Mouse (Mus musculus): Measurements from ENCODE around the gene Idh3a. TPM values are rescaled to one million over a fixed set of nuclear protein-coding genes. Genes with fewer than 3 reads are reported as not detected.

The Idh3a gene
- total and polyA plus RNA-seq, 3 experiments = 21.7 to 79.5 (median 71.5) TPM

DNA sequence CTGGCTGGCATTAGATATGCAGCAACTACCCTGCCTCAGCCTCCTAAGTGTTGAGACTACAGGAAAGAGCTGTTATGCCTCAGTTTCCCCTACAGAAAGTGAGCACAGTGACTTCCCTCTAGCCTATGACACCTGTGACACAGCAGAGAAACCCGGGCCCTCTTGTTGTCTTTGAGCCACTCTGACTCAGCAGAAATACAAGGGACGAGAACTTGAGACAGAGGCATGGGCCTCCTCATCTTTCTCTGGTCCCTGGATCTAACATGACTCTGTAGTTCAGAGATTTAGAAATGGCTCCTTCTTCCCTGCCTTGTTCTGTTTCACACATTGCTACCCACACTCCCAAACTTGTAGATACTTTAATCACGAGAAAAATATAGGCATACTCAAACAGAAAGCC, 55.4 kb downstream of the Idh3a start:
- H3K27me3 ChIP-seq (ENCODE audit: insufficient read depth, low read length) = peaks cover 22% of the 10 kb centered on the region
- ATAC-seq (ENCODE audit: extremely low read depth, insufficient number of reproducible peaks, low FRiP score, poor library complexity, severe bottlenecking) = no peak
- no peak overlapping the region for H3K4me3 ChIP-seq (ENCODE audit: low read depth, low read length)
- H3K36me3 ChIP-seq (replicated peaks) = no peaks in the 10 kb centered on the region
- TF ChIP-seq GATA2 (IDR thresholded peaks at IDR 0.05; ENCODE audit: borderline replicate concordance, low read depth, low read length) = no peak
- no peak for TF ChIP-seq POLR2AphosphoS5 (IDR thresholded peaks at IDR 0.05; ENCODE audit: insufficient replicate concordance, low read depth, low read length)
- TF ChIP-seq TAL1 (conservative IDR thresholded peaks at IDR 0.05; ENCODE audit: low read depth, low read length) = no peak
- TF ChIP-seq GATA1 (IDR thresholded peaks at IDR 0.05; ENCODE audit: borderline replicate concordance, low read length) = no peak
- no peak for TF ChIP-seq CTCF (IDR thresholded peaks at IDR 0.05; ENCODE audit: low read depth, low read length)
- no peak for DNase-seq (ENCODE audit: low spot score)
- H3K9me3 ChIP-seq (replicated peaks) = no peaks in the 10 kb centered on the region
- peaks cover 2% of the 10 kb centered on the region; the same call in 1 of the 2 replicates for H3K4me1 ChIP-seq (ENCODE audit: insufficient read depth, low read depth, low read length)

DNA sequence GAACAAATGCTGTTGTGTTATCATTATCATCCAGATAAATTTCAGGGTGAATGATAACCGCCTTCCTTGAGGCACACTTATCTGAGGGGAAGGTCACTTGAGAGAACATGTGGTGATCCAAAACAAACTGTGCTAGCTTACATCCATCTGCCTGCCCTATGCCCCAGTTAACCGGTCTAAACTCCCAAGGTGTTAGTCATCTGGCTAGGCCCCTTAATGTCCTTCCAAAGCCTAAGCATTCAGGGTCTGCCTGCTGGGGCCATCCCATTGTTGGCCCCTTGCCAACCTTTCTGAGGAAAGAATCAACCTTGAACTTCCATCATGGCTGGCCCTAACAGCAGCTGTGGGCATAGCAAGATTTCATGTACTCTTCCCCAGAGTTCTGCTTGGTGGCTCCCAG, 56.0 kb downstream of the Idh3a start:
- no peak for TF ChIP-seq GATA1 (IDR thresholded peaks at IDR 0.05; ENCODE audit: borderline replicate concordance, low read length)
- TF ChIP-seq POLR2AphosphoS5 (IDR thresholded peaks at IDR 0.05; ENCODE audit: insufficient replicate concordance, low read depth, low read length) = no peak
- no peak for TF ChIP-seq GATA2 (IDR thresholded peaks at IDR 0.05; ENCODE audit: borderline replicate concordance, low read depth, low read length)
- TF ChIP-seq TAL1 (conservative IDR thresholded peaks at IDR 0.05; ENCODE audit: low read depth, low read length) = no peak
- TF ChIP-seq CTCF (IDR thresholded peaks at IDR 0.05; ENCODE audit: low read depth, low read length) = no peak
- Histone ChIP-seq H3K9me3 (replicated peaks) (no peaks in the 10 kb centered on the region), H3K36me3 (replicated peaks) (no peaks in the 10 kb centered on the region), H3K27me3 (ENCODE audit: insufficient read depth, low read length) (peaks cover 23% of the 10 kb centered on the region), H3K4me1 (ENCODE audit: insufficient read depth, low read depth, low read length) (peaks cover 2% of the 10 kb centered on the region; the same call in 1 of the 2 replicates), H3K4me3 (ENCODE audit: low read depth, low read length) (no peak overlapping the region)
- DNase-seq (ENCODE audit: low spot score) (no peak), ATAC-seq (ENCODE audit: extremely low read depth, insufficient number of reproducible peaks, low FRiP score, poor library complexity, severe bottlenecking) (no peak)

DNA sequence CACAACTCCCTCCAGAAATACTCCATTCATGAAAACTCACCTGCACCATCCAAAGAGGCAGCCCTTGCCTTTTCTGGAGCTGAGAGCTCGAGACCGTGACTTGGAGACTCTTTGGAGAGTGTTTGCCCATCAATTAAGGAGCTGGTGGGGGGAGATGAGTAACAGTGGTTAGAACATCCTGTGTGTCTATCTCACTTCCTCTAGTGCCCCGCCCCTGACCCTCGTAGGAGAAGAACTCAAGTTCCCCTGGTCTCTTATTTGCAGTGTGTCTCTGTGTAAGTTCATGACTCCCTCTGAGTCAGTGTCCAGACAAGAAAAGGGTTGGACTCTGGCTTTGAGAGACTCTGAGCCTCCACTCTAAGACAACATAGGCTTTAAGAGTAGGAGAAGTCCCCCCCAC, 56.4 kb downstream of the Idh3a start:
- Histone ChIP-seq H3K4me3 (ENCODE audit: low read depth, low read length) (no peak overlapping the region), H3K27me3 (ENCODE audit: insufficient read depth, low read length) (peaks cover 22% of the 10 kb centered on the region), H3K4me1 (ENCODE audit: insufficient read depth, low read depth, low read length) (peaks cover 2% of the 10 kb centered on the region; the same call in 1 of the 2 replicates), H3K36me3 (replicated peaks) (no peaks in the 10 kb centered on the region), H3K9me3 (replicated peaks) (no peaks in the 10 kb centered on the region)
- DNase-seq (ENCODE audit: low spot score) = no peak
- TF ChIP-seq CTCF (IDR thresholded peaks at IDR 0.05; ENCODE audit: low read depth, low read length) (no peak), POLR2AphosphoS5 (IDR thresholded peaks at IDR 0.05; ENCODE audit: insufficient replicate concordance, low read depth, low read length) (no peak), GATA1 (IDR thresholded peaks at IDR 0.05; ENCODE audit: borderline replicate concordance, low read length) (no peak), GATA2 (IDR thresholded peaks at IDR 0.05; ENCODE audit: borderline replicate concordance, low read depth, low read length) (no peak), TAL1 (conservative IDR thresholded peaks at IDR 0.05; ENCODE audit: low read depth, low read length) (no peak)
- no peak for ATAC-seq (ENCODE audit: extremely low read depth, insufficient number of reproducible peaks, low FRiP score, poor library complexity, severe bottlenecking)

DNA sequence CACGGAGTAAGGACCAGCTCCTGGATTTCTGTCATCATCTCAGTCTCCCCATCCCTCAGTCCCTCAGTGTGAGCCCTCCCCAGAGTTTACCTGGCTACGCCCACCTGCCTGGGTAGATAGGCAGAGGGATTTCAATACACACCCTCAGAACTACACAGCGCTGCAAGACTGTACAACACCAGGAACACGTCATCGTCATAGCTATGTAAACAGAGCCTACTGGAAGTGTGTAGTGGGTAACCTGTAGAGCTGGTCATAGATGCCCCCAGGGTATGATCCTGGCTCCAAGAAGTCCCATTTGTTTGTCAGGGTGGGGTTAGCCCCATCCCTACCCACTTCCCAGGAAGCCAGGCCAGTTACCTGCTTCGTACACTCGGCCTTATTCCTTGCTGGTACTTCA, 57.0 kb downstream of the Idh3a start:
- Histone ChIP-seq H3K9me3 (replicated peaks) (no peaks in the 10 kb centered on the region), H3K4me1 (ENCODE audit: insufficient read depth, low read depth, low read length) (peaks cover 2% of the 10 kb centered on the region; the same call in 1 of the 2 replicates), H3K36me3 (replicated peaks) (no peaks in the 10 kb centered on the region), H3K27me3 (ENCODE audit: insufficient read depth, low read length) (peaks cover 24% of the 10 kb centered on the region), H3K4me3 (ENCODE audit: low read depth, low read length) (no peak overlapping the region)
- no peak for TF ChIP-seq TAL1 (conservative IDR thresholded peaks at IDR 0.05; ENCODE audit: low read depth, low read length)
- no peak for TF ChIP-seq GATA1 (IDR thresholded peaks at IDR 0.05; ENCODE audit: borderline replicate concordance, low read length)
- TF ChIP-seq CTCF (IDR thresholded peaks at IDR 0.05; ENCODE audit: low read depth, low read length) = no peak
- no peak for TF ChIP-seq GATA2 (IDR thresholded peaks at IDR 0.05; ENCODE audit: borderline replicate concordance, low read depth, low read length)
- TF ChIP-seq POLR2AphosphoS5 (IDR thresholded peaks at IDR 0.05; ENCODE audit: insufficient replicate concordance, low read depth, low read length) = no peak
- ATAC-seq (ENCODE audit: extremely low read depth, insufficient number of reproducible peaks, low FRiP score, poor library complexity, severe bottlenecking) (no peak), DNase-seq (ENCODE audit: low spot score) (no peak)

DNA sequence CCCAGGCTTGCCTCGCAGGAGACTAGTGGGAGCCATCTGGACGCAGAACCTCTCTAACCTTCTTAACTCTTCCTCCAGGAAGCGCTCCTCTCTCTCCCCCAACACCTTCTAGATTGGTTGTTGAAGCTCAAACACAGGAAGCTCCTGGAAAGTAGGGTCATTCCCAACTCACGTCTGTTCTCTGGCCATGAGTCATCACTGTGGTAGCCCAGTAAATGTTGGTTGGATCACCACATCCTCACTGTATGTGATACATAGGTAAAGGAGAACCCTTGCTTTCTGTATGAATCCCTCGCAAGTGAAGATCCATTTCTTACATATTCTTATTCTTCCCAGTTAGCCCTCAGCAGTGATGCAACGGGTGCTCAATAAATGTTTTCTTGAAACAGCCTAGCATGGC, 59.4 kb downstream of the Idh3a start:
- Histone ChIP-seq H3K27me3 (ENCODE audit: insufficient read depth, low read length) (peaks cover 18% of the 10 kb centered on the region), H3K9me3 (replicated peaks) (no peaks in the 10 kb centered on the region), H3K4me3 (ENCODE audit: low read depth, low read length) (no peak overlapping the region), H3K36me3 (replicated peaks) (no peaks in the 10 kb centered on the region), H3K4me1 (ENCODE audit: insufficient read depth, low read depth, low read length) (peaks cover 2% of the 10 kb centered on the region; the same call in 1 of the 2 replicates)
- TF ChIP-seq CTCF (IDR thresholded peaks at IDR 0.05; ENCODE audit: low read depth, low read length) (no peak), GATA1 (IDR thresholded peaks at IDR 0.05; ENCODE audit: borderline replicate concordance, low read length) (no peak), TAL1 (conservative IDR thresholded peaks at IDR 0.05; ENCODE audit: low read depth, low read length) (no peak), GATA2 (IDR thresholded peaks at IDR 0.05; ENCODE audit: borderline replicate concordance, low read depth, low read length) (no peak), POLR2AphosphoS5 (IDR thresholded peaks at IDR 0.05; ENCODE audit: insufficient replicate concordance, low read depth, low read length) (no peak)
- ATAC-seq (ENCODE audit: extremely low read depth, insufficient number of reproducible peaks, low FRiP score, poor library complexity, severe bottlenecking) = no peak
- no peak for DNase-seq (ENCODE audit: low spot score)

DNA sequence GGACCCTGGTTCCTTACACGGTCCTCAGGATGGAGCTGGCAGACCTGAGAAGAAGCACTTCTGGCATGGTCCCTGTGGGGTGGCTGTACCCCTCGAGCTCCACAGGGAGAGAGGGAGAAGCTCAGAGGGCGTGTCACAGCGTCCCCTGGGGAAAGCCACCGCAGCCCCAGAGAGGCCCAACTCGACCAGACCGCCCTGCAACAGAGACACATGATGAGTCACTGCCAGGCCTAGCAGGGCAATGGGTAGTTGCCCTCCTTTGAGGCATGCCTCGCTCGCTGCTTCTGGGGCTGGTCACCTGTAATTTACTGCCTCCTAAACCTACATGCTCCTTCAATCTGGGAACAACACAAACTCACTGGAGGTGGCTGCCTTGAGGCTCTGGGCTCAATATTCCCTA, 60.1 kb downstream of the Idh3a start:
- peaks cover 18% of the 10 kb centered on the region for H3K27me3 ChIP-seq (ENCODE audit: insufficient read depth, low read length)
- H3K4me3 ChIP-seq (ENCODE audit: low read depth, low read length) = no peak overlapping the region
- ATAC-seq (ENCODE audit: extremely low read depth, insufficient number of reproducible peaks, low FRiP score, poor library complexity, severe bottlenecking) (no peak), DNase-seq (ENCODE audit: low spot score) (no peak)
- peaks cover 2% of the 10 kb centered on the region; the same call in 1 of the 2 replicates for H3K4me1 ChIP-seq (ENCODE audit: insufficient read depth, low read depth, low read length)
- no peaks in the 10 kb centered on the region for H3K36me3 ChIP-seq (replicated peaks)
- TF ChIP-seq GATA1 (IDR thresholded peaks at IDR 0.05; ENCODE audit: borderline replicate concordance, low read length) = no peak
- no peak for TF ChIP-seq CTCF (IDR thresholded peaks at IDR 0.05; ENCODE audit: low read depth, low read length)
- no peak for TF ChIP-seq TAL1 (conservative IDR thresholded peaks at IDR 0.05; ENCODE audit: low read depth, low read length)
- no peak for TF ChIP-seq POLR2AphosphoS5 (IDR thresholded peaks at IDR 0.05; ENCODE audit: insufficient replicate concordance, low read depth, low read length)
- TF ChIP-seq GATA2 (IDR thresholded peaks at IDR 0.05; ENCODE audit: borderline replicate concordance, low read depth, low read length) = no peak
- H3K9me3 ChIP-seq (replicated peaks) = no peaks in the 10 kb centered on the region
